Mouse (Mus musculus) MEL (cell line): ENCODE results near the gene Mrtfa. TPM values are rescaled to one million over a fixed set of nuclear protein-coding genes. Genes with fewer than 3 reads are reported as not detected.

ENCODE experiments used
- DNase-seq: peaks from one replicate; pipeline ENCODE4 v3.0.0; 2011; ENCODE audit warnings: low read depth, low spot score
- H3K27ac ChIP-seq: 2 replicates; pipeline ENCODE4 v1.5.1; 2012; ENCODE audit warnings: low read depth, mild to moderate bottlenecking, control low read depth, low read length, moderate library complexity; ENCODE audit not compliant: control insufficient read depth
- H3K27me3 ChIP-seq, 2 experiments: fragments of 150-350 bp in 1 of 2; sonication (generic) in 1 of 2; 2 replicates each; pipeline ENCODE4 v1.6.1; 2012; ENCODE audit warnings: low read length in 2 of 2, mild to moderate bottlenecking in 2 of 2, improper control_type of control experiment in 1 of 2, moderate library complexity in 1 of 2; ENCODE audit not compliant: insufficient read depth in 2 of 2, control insufficient read depth in 1 of 2
- H3K36me3 ChIP-seq, 2 experiments: 2 replicates each; pipeline ENCODE4 v1.6.1; 2012 to 2014; ENCODE audit warnings: low read length in 2 of 2, improper control_type of control experiment in 1 of 2, inconsistent platforms in 1 of 2, mild to moderate bottlenecking in 1 of 2; ENCODE audit not compliant: insufficient read depth in 2 of 2, control insufficient read depth in 1 of 2
- H3K4me1 ChIP-seq, 2 experiments: fragments of 150-350 bp in 1 of 2; sonication (generic) in 1 of 2; 2 replicates each; pipeline ENCODE4 v1.6.1; 2012; ENCODE audit warnings: low read length in 2 of 2, improper control_type of control experiment in 1 of 2, mild to moderate bottlenecking in 1 of 2; ENCODE audit not compliant: insufficient read depth in 2 of 2, control insufficient read depth in 1 of 2
- H3K4me3 ChIP-seq, 2 experiments: fragments of 150-350 bp in 1 of 2; sonication (generic) in 1 of 2; 2 replicates each; pipeline ENCODE4 v1.5.1; 2012; ENCODE audit warnings: low read depth in 2 of 2, low read length in 2 of 2, mild to moderate bottlenecking in 2 of 2, moderate library complexity in 2 of 2, control low read depth in 1 of 2, improper control_type of control experiment in 1 of 2; ENCODE audit not compliant: control insufficient read depth in 1 of 2, insufficient read depth in 1 of 2
- H3K79me2 ChIP-seq: 2 replicates; pipeline ENCODE4 v1.6.1; 2012; ENCODE audit warnings: mild to moderate bottlenecking, low read length, moderate library complexity; ENCODE audit not compliant: control insufficient read depth, poor library complexity, insufficient read depth
- H3K9ac ChIP-seq: 2 replicates; pipeline ENCODE4 v1.6.1; 2012; ENCODE audit warnings: low read depth, mild to moderate bottlenecking, control low read depth, low read length, moderate library complexity; ENCODE audit not compliant: control insufficient read depth, poor library complexity, severe bottlenecking
- H3K9me3 ChIP-seq: fragments of 150-350 bp; sonication (generic); replicated peaks from 2 replicates; pipeline ENCODE4 v1.6.1; 2012; ENCODE audit warnings: mild to moderate bottlenecking, low read length, improper control_type of control experiment, moderate library complexity; ENCODE audit not compliant: insufficient read depth
- CTCF ChIP-seq, 3 experiments: IDR thresholded peaks in 2 of 3; conservative IDR thresholded peaks in 1 of 3; 2 replicates each; pipeline ENCODE4 v1.5.1; 2011 to 2012; ENCODE audit warnings: low read length in 3 of 3, low read depth in 2 of 3, mild to moderate bottlenecking in 2 of 3, improper control_type of control experiment in 1 of 3, inconsistent platforms in 1 of 3, mixed read lengths in 1 of 3, moderate library complexity in 1 of 3; ENCODE audit not compliant: control insufficient read depth in 1 of 3, insufficient read depth in 1 of 3, poor library complexity in 1 of 3, severe bottlenecking in 1 of 3
- E2F4 ChIP-seq: IDR thresholded peaks from 2 replicates; pipeline ENCODE4 v1.6.1; 2011; ENCODE audit warnings: low read depth, low read length, improper control_type of control experiment, borderline replicate concordance
- EP300 ChIP-seq, 2 experiments: IDR thresholded peaks; 2 replicates each; pipeline ENCODE4 v1.6.1; 2011; ENCODE audit warnings: improper control_type of control experiment in 2 of 2, low read length in 2 of 2, low read depth in 1 of 2, mild to moderate bottlenecking in 1 of 2
- ETS1 ChIP-seq: IDR thresholded peaks from 2 replicates; pipeline ENCODE4 v1.6.1; 2012; ENCODE audit warnings: low read depth, mild to moderate bottlenecking, inconsistent platforms, low read length, improper control_type of control experiment, moderate library complexity
- GABPA ChIP-seq: IDR thresholded peaks from 2 replicates; pipeline ENCODE4 v1.6.1; 2012; ENCODE audit warnings: low read depth, mild to moderate bottlenecking, inconsistent platforms, low read length, improper control_type of control experiment, moderate library complexity
- HCFC1 ChIP-seq: IDR thresholded peaks from 2 replicates; pipeline ENCODE4 v1.6.1; 2012; ENCODE audit warnings: low read depth, mild to moderate bottlenecking, inconsistent platforms, low read length, improper control_type of control experiment, moderate library complexity
- JUND ChIP-seq: IDR thresholded peaks from 2 replicates; pipeline ENCODE4 v1.6.1; 2011; ENCODE audit warnings: low read depth, mild to moderate bottlenecking, improper control_type of control experiment, low read length
- MAFK ChIP-seq: IDR thresholded peaks from 2 replicates; pipeline ENCODE4 v1.6.1; 2011; ENCODE audit warnings: low read depth, mild to moderate bottlenecking, low read length, improper control_type of control experiment, borderline replicate concordance
- MAX ChIP-seq: IDR thresholded peaks from 2 replicates; pipeline ENCODE4 v1.6.1; 2011; ENCODE audit warnings: low read length, improper control_type of control experiment
- MAZ ChIP-seq: IDR thresholded peaks from 2 replicates; pipeline ENCODE4 v1.6.1; 2012; ENCODE audit warnings: low read depth, mild to moderate bottlenecking, inconsistent platforms, low read length, improper control_type of control experiment
- MYB ChIP-seq: IDR thresholded peaks from 2 replicates; pipeline ENCODE4 v1.6.1; 2011; ENCODE audit warnings: mild to moderate bottlenecking, low read depth, low read length, improper control_type of control experiment
- MYC ChIP-seq: IDR thresholded peaks from 2 replicates; pipeline ENCODE4 v1.6.1; 2011; ENCODE audit warnings: low read depth, mild to moderate bottlenecking, low read length, improper control_type of control experiment, moderate library complexity
- NELFE ChIP-seq: IDR thresholded peaks from 2 replicates; pipeline ENCODE4 v1.6.1; 2011; ENCODE audit warnings: low read depth, low read length, improper control_type of control experiment
- NRF1 ChIP-seq: IDR thresholded peaks from 2 replicates; pipeline ENCODE4 v1.6.1; 2014; ENCODE audit warnings: low read depth, mild to moderate bottlenecking, inconsistent platforms, low read length, improper control_type of control experiment, moderate library complexity; ENCODE audit not compliant: poor library complexity, insufficient read depth, severe bottlenecking
- SIN3A ChIP-seq: IDR thresholded peaks from 2 replicates; pipeline ENCODE4 v1.6.1; 2012; ENCODE audit warnings: low read length, improper control_type of control experiment, inconsistent platforms
- SMC3 ChIP-seq: IDR thresholded peaks from 2 replicates; pipeline ENCODE4 v1.6.1; 2011; ENCODE audit warnings: low read depth, low read length, improper control_type of control experiment
- TAL1 ChIP-seq: IDR thresholded peaks from 2 replicates; pipeline ENCODE4 v1.6.1; 2012; ENCODE audit warnings: mild to moderate bottlenecking, inconsistent platforms, low read length, moderate library complexity, mixed read lengths
- TBP ChIP-seq: IDR thresholded peaks from 2 replicates; pipeline ENCODE4 v1.8.0; 2011; ENCODE audit warnings: low read depth, low read length, improper control_type of control experiment
- USF1 ChIP-seq: IDR thresholded peaks from 2 replicates; pipeline ENCODE4 v1.6.1; 2014; ENCODE audit warnings: low read depth, mild to moderate bottlenecking, inconsistent platforms, low read length, improper control_type of control experiment, moderate library complexity
- ZC3H11A ChIP-seq: IDR thresholded peaks from 2 replicates; pipeline ENCODE4 v1.6.1; 2012; ENCODE audit warnings: low read depth, mild to moderate bottlenecking, inconsistent platforms, low read length, improper control_type of control experiment
- ZKSCAN1 ChIP-seq: IDR thresholded peaks from 2 replicates; pipeline ENCODE4 v1.6.1; 2012; ENCODE audit warnings: low read depth, mild to moderate bottlenecking, inconsistent platforms, low read length, improper control_type of control experiment, moderate library complexity
- ZMIZ1 ChIP-seq: IDR thresholded peaks from 2 replicates; pipeline ENCODE4 v1.6.1; 2012; ENCODE audit warnings: low read depth, mild to moderate bottlenecking, inconsistent platforms, low read length, improper control_type of control experiment, moderate library complexity
- polyA plus RNA-seq, 2 experiments: library from polyadenylated mRNA; stranded (reverse) in 1 of 2; unstranded in 1 of 2; fragments of >175 nt in 1 of 2; fragments of >200 nt in 1 of 2; gene quantifications; 2 replicates each; pipeline versions ENCODE4 v1.2.1 to v1.2.4; 2012; ENCODE audit warnings: low replicate concordance in 2 of 2, low read depth in 1 of 2; ENCODE audit not compliant: insufficient read length in 2 of 2, insufficient read depth in 1 of 2, missing spikeins in 1 of 2
- total RNA-seq: library from RNA; depleted of rRNA; stranded (reverse); fragments of 300-350 nt; gene quantifications from 2 replicates; pipeline ENCODE4 v1.2.3, GENCODE M21; 2012

Gene Mrtfa
- total and polyA plus RNA-seq, 3 experiments = 2.6 to 11.9 TPM; not detected in 1

DNA sequence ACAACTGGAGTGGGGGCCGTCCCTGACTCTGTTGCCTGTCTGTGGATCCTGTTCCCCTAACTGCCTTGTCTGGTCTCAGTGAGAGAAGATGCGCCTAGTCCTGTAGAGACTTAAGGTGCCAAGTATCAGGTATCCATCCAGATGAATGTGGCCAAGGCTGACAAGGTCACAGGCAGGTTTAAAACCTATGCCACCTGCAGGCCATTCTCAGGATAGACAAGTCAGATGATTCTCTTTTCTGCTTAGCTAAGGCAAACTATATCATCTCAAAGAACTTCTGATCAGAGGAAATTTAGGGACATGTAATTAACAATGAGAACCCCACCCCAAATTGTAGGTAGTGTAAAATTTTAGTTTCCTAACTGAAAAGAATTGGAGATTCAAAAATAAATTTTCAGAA is 129.6 kb downstream of the Mrtfa start:
- Histone ChIP-seq H3K27me3 (no peaks in the 10 kb centered on the region), H3K79me2 (no peaks in the 10 kb centered on the region), H3K4me3 (no peak overlapping the region), H3K4me1 (peaks cover 0 to 9% of the 10 kb centered on the region in 2 experiments; a peak in 2 of 4 replicates), H3K9ac (no peak overlapping the region), H3K9me3 (no peaks in the 10 kb centered on the region), H3K27ac (no peak overlapping the region), H3K36me3 (peaks cover 0 to 4% of the 10 kb centered on the region in 2 experiments; a peak in 2 of 4 replicates)
- no peak for TF ChIP-seq E2F4
- peak in 1 of 3 experiments; percentile 43; a peak in 2 of 6 replicates for TF ChIP-seq CTCF (IDR thresholded peaks at IDR 0.05 in 2 of 3, conservative IDR thresholded peaks at IDR 0.05 in 1 of 3; ENCODE audit: control insufficient read depth in 1 of 3, insufficient read depth in 1 of 3, low read depth in 2 of 3, low read length in 3 of 3, poor library complexity in 1 of 3, severe bottlenecking in 1 of 3)
- no peak for TF ChIP-seq GABPA
- no peak for TF ChIP-seq USF1
- TF ChIP-seq TAL1 = no peak
- TF ChIP-seq MAFK = no peak
- TF ChIP-seq SMC3 = peak; percentile 54
- TF ChIP-seq ZC3H11A = no peak
- peak; percentile 27 for DNase-seq

DNA sequence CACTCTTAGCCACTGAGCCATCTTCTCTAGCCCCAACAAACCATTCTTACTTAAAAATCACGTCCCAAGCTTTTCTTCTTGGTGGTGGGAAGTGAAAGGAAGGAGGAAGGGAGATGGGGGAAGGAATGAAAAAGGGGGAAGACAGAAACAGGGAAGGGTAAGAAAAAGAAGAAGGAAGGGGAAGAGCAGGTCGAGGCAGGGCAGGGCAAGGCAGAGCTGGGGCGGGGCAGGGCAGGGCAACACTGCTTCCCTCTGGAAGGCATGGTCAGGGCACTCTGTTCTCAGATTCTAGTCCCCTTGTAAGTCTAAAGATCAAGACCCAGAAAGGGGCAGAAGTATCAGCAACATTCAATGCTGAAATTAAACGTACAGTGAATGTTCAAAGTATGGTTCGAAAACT is 132.8 kb downstream of the Mrtfa start:
- Histone ChIP-seq H3K4me1 (peaks cover 0 to 9% of the 10 kb centered on the region in 2 experiments; a peak in 2 of 4 replicates), H3K36me3 (peaks cover 0 to 4% of the 10 kb centered on the region in 2 experiments; a peak in 2 of 4 replicates), H3K79me2 (no peaks in the 10 kb centered on the region), H3K27ac (no peak overlapping the region), H3K4me3 (no peak overlapping the region), H3K27me3 (no peaks in the 10 kb centered on the region), H3K9me3 (no peaks in the 10 kb centered on the region), H3K9ac (no peak overlapping the region)
- TF ChIP-seq NRF1 = no peak
- TF ChIP-seq SMC3 = no peak
- TF ChIP-seq ETS1 = no peak
- TF ChIP-seq GABPA = no peak
- no peak for TF ChIP-seq CTCF (IDR thresholded peaks at IDR 0.05 in 2 of 3, conservative IDR thresholded peaks at IDR 0.05 in 1 of 3; ENCODE audit: control insufficient read depth in 1 of 3, insufficient read depth in 1 of 3, low read depth in 2 of 3, low read length in 3 of 3, poor library complexity in 1 of 3, severe bottlenecking in 1 of 3)
- no peak for TF ChIP-seq MAX
- TF ChIP-seq MAZ = no peak
- TF ChIP-seq, all 39 proteins: peak for 0
- DNase-seq = no peak

DNA sequence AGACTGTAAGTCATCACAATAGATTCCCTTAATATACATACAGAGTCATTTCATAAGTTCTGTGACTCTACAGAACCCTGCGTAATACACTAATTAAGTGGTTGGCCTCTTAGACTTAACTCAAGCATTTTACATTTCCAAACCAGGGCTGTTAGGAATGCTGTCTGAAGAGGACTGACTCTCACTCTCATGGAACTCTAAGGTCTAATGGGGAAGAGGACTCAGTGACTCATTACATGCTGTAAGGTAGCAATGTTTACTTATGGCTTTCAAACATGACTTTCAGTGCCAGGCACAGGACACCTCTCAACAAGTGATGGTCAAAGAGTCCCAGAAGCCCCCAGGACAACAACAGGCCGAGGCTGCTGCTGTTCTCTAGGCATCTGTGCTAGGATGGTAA is 135.1 kb downstream of the Mrtfa start:
- Histone ChIP-seq H3K79me2 (no peaks in the 10 kb centered on the region), H3K27me3 (no peaks in the 10 kb centered on the region), H3K9me3 (no peaks in the 10 kb centered on the region), H3K27ac (no peak overlapping the region), H3K4me1 (peaks cover 0 to 9% of the 10 kb centered on the region in 2 experiments; a peak in 2 of 4 replicates), H3K36me3 (peaks cover 0 to 4% of the 10 kb centered on the region in 2 experiments; a peak in 2 of 4 replicates), H3K9ac (no peak overlapping the region), H3K4me3 (no peak overlapping the region)
- no peak for DNase-seq
- TF ChIP-seq NELFE (no peak), ZKSCAN1 (no peak), MYC (no peak), HCFC1 (no peak), SIN3A (no peak), JUND (no peak), ZMIZ1 (no peak), TBP (no peak), MYB (no peak), EP300 (IDR thresholded peaks at IDR 0.05; ENCODE audit: low read depth in 1 of 2, low read length in 2 of 2) (no peak), E2F4 (no peak)
